Mouse (Mus musculus): Measurements from ENCODE around the gene Dand5.

DNA sequence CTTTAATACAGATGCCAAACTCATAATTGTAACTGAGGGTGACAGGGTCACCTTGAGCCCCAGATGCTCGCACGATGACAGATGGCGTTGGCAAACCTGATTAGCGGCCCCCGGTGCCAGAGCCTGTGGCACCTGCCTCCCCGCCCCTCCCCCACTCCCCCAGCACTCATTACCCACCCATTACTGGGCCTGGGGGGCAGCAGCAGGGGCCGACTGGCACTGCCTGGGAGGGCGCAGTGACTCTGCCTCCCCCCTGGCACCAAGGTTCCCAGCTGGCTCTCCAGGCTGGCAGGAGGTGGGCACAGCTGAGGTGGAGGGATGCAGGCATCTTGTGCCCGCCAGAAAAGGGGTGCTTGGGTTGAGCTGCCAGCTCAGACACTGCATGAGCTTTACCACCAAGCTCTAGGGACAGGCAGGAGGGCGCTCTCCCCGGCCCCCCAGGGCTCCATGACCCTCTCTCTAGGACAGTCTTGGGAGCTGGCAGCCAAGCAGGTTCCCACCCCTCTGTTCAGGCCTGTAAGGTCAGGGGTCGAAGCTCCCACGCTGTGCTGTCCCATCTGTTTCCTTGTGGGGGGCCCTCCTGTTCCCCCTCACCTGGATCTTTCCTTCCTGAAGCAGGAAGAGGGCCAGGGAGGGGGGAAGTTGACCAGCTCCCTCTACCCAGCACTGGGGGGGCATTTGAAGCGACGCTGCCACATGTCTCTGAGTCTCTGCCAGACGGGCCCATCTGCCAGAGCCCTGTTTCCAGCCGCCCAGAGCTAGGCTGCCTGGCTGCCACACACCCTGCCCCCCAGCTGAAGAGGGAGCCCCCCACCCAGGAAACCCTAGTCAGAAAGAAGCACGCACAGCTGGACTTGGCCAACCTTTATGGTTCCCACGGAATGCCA is 7.8 kb downstream of the Dand5 start:
- no peak for TF ChIP-seq CTCF (IDR thresholded peaks at IDR 0.05; ENCODE audit: insufficient read depth, low read length)
- no peak for TF ChIP-seq POLR2A (IDR thresholded peaks at IDR 0.05; ENCODE audit: borderline replicate concordance, extremely low read depth, low read depth, low read length)
